Comparison of ENCODE assay signal across 8 mouse cellular contexts in genomic region chr9:58197781-58198701, GRCm38 (mm10). TPM values are rescaled to one million over a fixed set of nuclear protein-coding genes. Genes with fewer than 3 reads are reported as not detected.
DNase-seq lines count a peak whose midpoint lies in the region; ATAC-seq lines count a peak whose summit lies in the region.

No protein-coding gene starts in this region.

- DNase-seq in heart, adult 18-20 months: peak; percentile 44 to 71
- no peak for DNase-seq in heart, adult 9 months (ENCODE audit: low spot score in 2 of 2)
- peak; percentile 71 to 76 for DNase-seq in cerebellum, postnatal 25 days
- DNase-seq in neural tube, embryonic 11.5 days (ENCODE audit: low spot score): peak; percentile 68
- peak; percentile 36 for DNase-seq in thymus, postnatal 25 days

- H3K36me3 ChIP-seq in kidney, embryonic 15.5 days: no peaks in the 10 kb centered on the region
- H3K36me3 ChIP-seq in liver, embryonic 15.5 days (replicated peaks): no peaks in the 10 kb centered on the region
- H3K36me3 ChIP-seq in neural tube, embryonic 11.5 days (ENCODE audit: control insufficient read depth, insufficient read depth, low read length): no peaks in the 10 kb centered on the region

- WGBS in kidney, embryonic 15.5 days: 2% methylated on average over 58 of the region's 58 CpGs
- WGBS in liver, embryonic 15.5 days (ENCODE audit: insufficient replicate concordance): 2% methylated on average over 58 of the region's 58 CpGs
- WGBS in neural tube, embryonic 11.5 days: under 1% methylated on average over 58 of the region's 58 CpGs

- peak overlapping the region; percentile 61 for H3K4me2 ChIP-seq in kidney, embryonic 15.5 days
- peak overlapping the region; percentile 20; the same call in 1 of the 2 replicates for H3K4me2 ChIP-seq in liver, embryonic 15.5 days
- H3K4me2 ChIP-seq in neural tube, embryonic 11.5 days (ENCODE audit: low read depth): peak overlapping the region; percentile 44

- peak overlapping the region; percentile 35 for H3K4me3 ChIP-seq in kidney, embryonic 15.5 days (replicated peaks)
- no peak overlapping the region for H3K4me3 ChIP-seq in liver, embryonic 15.5 days (replicated peaks)
- H3K4me3 ChIP-seq in neural tube, embryonic 11.5 days (ENCODE audit: low read depth, low read length): peak overlapping the region; percentile 29

- ATAC-seq in granulocyte monocyte progenitor cell, adult 5-6 weeks (replicated peaks; ENCODE audit: poor library complexity, severe bottlenecking): peak; percentile 51
- 0 out of 2 replicates have a peak, but pooled peaks have one; percentile 43 for ATAC-seq in kidney, embryonic 15.5 days (replicated peaks; ENCODE audit: low FRiP score)
- no peak for ATAC-seq in liver, embryonic 15.5 days (ENCODE audit: insufficient read depth)
- no peak for ATAC-seq in neural tube, embryonic 11.5 days (ENCODE audit: insufficient read depth, low FRiP score, low TSS enrichment)

- no peak overlapping the region for H3K27ac ChIP-seq in kidney, embryonic 15.5 days
- H3K27ac ChIP-seq in liver, embryonic 15.5 days (replicated peaks): no peak overlapping the region
- H3K27ac ChIP-seq in neural tube, embryonic 11.5 days (ENCODE audit: low read depth, low read length): 0 out of 2 replicates have a peak overlapping the region, but pooled peaks have one; percentile 3

- H3K4me1 ChIP-seq in kidney, embryonic 15.5 days: peaks cover 71% of the 10 kb centered on the region
- peaks cover 5% of the 10 kb centered on the region; the same call in 1 of the 2 replicates for H3K4me1 ChIP-seq in liver, embryonic 15.5 days (replicated peaks)
- peaks cover 32% of the 10 kb centered on the region for H3K4me1 ChIP-seq in neural tube, embryonic 11.5 days (ENCODE audit: control insufficient read depth, insufficient read depth, low read length)

- H3K27me3 ChIP-seq in kidney, embryonic 15.5 days: peaks cover 96% of the 10 kb centered on the region
- H3K27me3 ChIP-seq in liver, embryonic 15.5 days: peaks cover 99% of the 10 kb centered on the region
- H3K27me3 ChIP-seq in neural tube, embryonic 11.5 days (ENCODE audit: control insufficient read depth, insufficient read depth, low read length): peaks cover 85% of the 10 kb centered on the region

- H3K9me3 ChIP-seq in kidney, embryonic 15.5 days (replicated peaks): no peaks in the 10 kb centered on the region
- no peaks in the 10 kb centered on the region for H3K9me3 ChIP-seq in liver, embryonic 15.5 days (replicated peaks)
- no peaks in the 10 kb centered on the region for H3K9me3 ChIP-seq in neural tube, embryonic 11.5 days (ENCODE audit: control insufficient read depth, low read length)

- H3K9ac ChIP-seq in kidney, embryonic 15.5 days: peak overlapping the region; percentile 2; the same call in 1 of the 2 replicates
- no peak overlapping the region for H3K9ac ChIP-seq in liver, embryonic 15.5 days
- peak overlapping the region; percentile 35; the same call in 1 of the 2 replicates for H3K9ac ChIP-seq in neural tube, embryonic 11.5 days (ENCODE audit: low read length)

RNA-seq across cellular contexts. Expression of gene Islr, which starts 6.1 kb away (rescaled TPM):
- 10 to 100 TPM; 19.2 to 19.8 TPM for total RNA-seq in heart, adult 18-20 months (2021)
- 0.17 TPM in 1 of 2 replicates, not detected in the other for total RNA-seq in granulocyte monocyte progenitor cell, adult 5-6 weeks (2014; fragmentation: Nextera tagmentation)
- not detected in 2 replicates for total RNA-seq in granulocyte monocyte progenitor cell, adult 5-6 weeks (2017)
- polyA plus RNA-seq in kidney, embryonic 15.5 days (2015; fragmentation: Nextera tagmentation; extraction: Ambion mirVana): 78.7 and 94.7 TPM in 2 replicates
- 4.2 and 4.5 TPM in 2 replicates for polyA plus RNA-seq in liver, embryonic 15.5 days (2015; fragmentation: Nextera tagmentation; extraction: Ambion mirVana)
- polyA plus RNA-seq in neural tube, embryonic 11.5 days (2014; fragmentation: Nextera tagmentation; extraction: Ambion mirVana): 31.2 and 31.5 TPM in 2 replicates

RNA-seq across cellular contexts. Expression of gene Islr2, which starts 6.1 kb away (rescaled TPM):
- 1 to 10 TPM in 1 of 2 experiments, under 1 TPM in 1; 0.42 to 1.7 TPM for total RNA-seq in heart, adult 18-20 months (2021)
- total RNA-seq in granulocyte monocyte progenitor cell, adult 5-6 weeks (2014; fragmentation: Nextera tagmentation): not detected in 2 replicates
- not detected in 2 replicates for total RNA-seq in granulocyte monocyte progenitor cell, adult 5-6 weeks (2017)
- 0.39 and 0.51 TPM in 2 replicates for polyA plus RNA-seq in kidney, embryonic 15.5 days (2015; fragmentation: Nextera tagmentation; extraction: Ambion mirVana)
- polyA plus RNA-seq in liver, embryonic 15.5 days (2015; fragmentation: Nextera tagmentation; extraction: Ambion mirVana): 0.05 and 0.08 TPM in 2 replicates
- 6.3 and 9.3 TPM in 2 replicates for polyA plus RNA-seq in neural tube, embryonic 11.5 days (2014; fragmentation: Nextera tagmentation; extraction: Ambion mirVana)

RNA-seq across cellular contexts. Expression of gene Pml, which starts 51.5 kb away (rescaled TPM):
- 1 to 10 TPM; 8.1 to 8.8 TPM for total RNA-seq in heart, adult 18-20 months (2021)
- total RNA-seq in granulocyte monocyte progenitor cell, adult 5-6 weeks (2014; fragmentation: Nextera tagmentation): 49.9 and 57.2 TPM in 2 replicates
- 9.3 and 10.1 TPM in 2 replicates for total RNA-seq in granulocyte monocyte progenitor cell, adult 5-6 weeks (2017)
- 21.0 and 24.7 TPM in 2 replicates for polyA plus RNA-seq in kidney, embryonic 15.5 days (2015; fragmentation: Nextera tagmentation; extraction: Ambion mirVana)
- polyA plus RNA-seq in liver, embryonic 15.5 days (2015; fragmentation: Nextera tagmentation; extraction: Ambion mirVana): 19.3 and 22.0 TPM in 2 replicates
- polyA plus RNA-seq in neural tube, embryonic 11.5 days (2014; fragmentation: Nextera tagmentation; extraction: Ambion mirVana): 7.6 and 10.6 TPM in 2 replicates

RNA-seq across cellular contexts. Expression of gene Stoml1, which starts 54.9 kb away (rescaled TPM):
- 10 to 100 TPM; 10.2 to 10.5 TPM for total RNA-seq in heart, adult 18-20 months (2021)
- total RNA-seq in granulocyte monocyte progenitor cell, adult 5-6 weeks (2014; fragmentation: Nextera tagmentation): 10.4 and 11.6 TPM in 2 replicates
- total RNA-seq in granulocyte monocyte progenitor cell, adult 5-6 weeks (2017): 6.3 and 17.7 TPM in 2 replicates
- 29.9 and 33.6 TPM in 2 replicates for polyA plus RNA-seq in kidney, embryonic 15.5 days (2015; fragmentation: Nextera tagmentation; extraction: Ambion mirVana)
- 4.1 and 5.0 TPM in 2 replicates for polyA plus RNA-seq in liver, embryonic 15.5 days (2015; fragmentation: Nextera tagmentation; extraction: Ambion mirVana)
- polyA plus RNA-seq in neural tube, embryonic 11.5 days (2014; fragmentation: Nextera tagmentation; extraction: Ambion mirVana): 29.6 and 35.9 TPM in 2 replicates

Comparison
In these comparisons a context has a peak if more than half of its experiments do, and no peak if none do; other contexts are left out.
1. DNase-seq: peak in heart, adult 18-20 months (2 of 2), cerebellum, postnatal 25 days (2 of 2), neural tube, embryonic 11.5 days (single experiment) and thymus, postnatal 25 days (single experiment); none in heart, adult 9 months (0 of 2).
2. ATAC-seq: peak in granulocyte monocyte progenitor cell, adult 5-6 weeks (single experiment) and kidney, embryonic 15.5 days (single experiment); none in liver, embryonic 15.5 days (single experiment) and neural tube, embryonic 11.5 days (single experiment).
3. Peak in every context shown above with its lines, with median percentiles within 50 percentile points of each other: H3K4me2 ChIP-seq.